Mouse (Mus musculus) stomach, embryonic 14.5 days (tissue): ENCODE measurements around the gene Akap17b. TPM values are rescaled to one million over a fixed set of nuclear protein-coding genes. Genes with fewer than 3 reads are reported as not detected.

Source experiments
- ATAC-seq: fragments of 200-750 bp; cut with Nextera tagmentation; 2 replicates; pipeline ENCODE4 v1.8.0; 2017; ENCODE audit warnings: low read depth, moderate TSS enrichment; ENCODE audit not compliant: insufficient number of reproducible peaks, insufficient read depth, low FRiP score
- H3K27ac ChIP-seq: fragments of 300-500 bp; sonication (generic); 2 replicates; pipeline ENCODE4 v1.5.1; 2014; ENCODE audit warnings: mild to moderate bottlenecking, low read length, moderate library complexity, mixed read lengths
- H3K27me3 ChIP-seq: fragments of 300-500 bp; sonication (generic); 2 replicates; pipeline ENCODE4 v1.6.1; 2014; ENCODE audit warnings: low read length, control low read depth, mixed read lengths; ENCODE audit not compliant: control insufficient read depth, insufficient read depth
- H3K36me3 ChIP-seq: fragments of 300-500 bp; sonication (generic); 2 replicates; pipeline ENCODE4 v1.6.1; 2014; ENCODE audit warnings: mild to moderate bottlenecking, control low read depth, low read length, moderate library complexity, mixed read lengths; ENCODE audit not compliant: control insufficient read depth, insufficient read depth
- H3K4me1 ChIP-seq: fragments of 300-500 bp; sonication (generic); 2 replicates; pipeline ENCODE4 v1.6.1; 2014; ENCODE audit warnings: low read length, control low read depth, mixed read lengths; ENCODE audit not compliant: control insufficient read depth, insufficient read depth
- H3K4me2 ChIP-seq: fragments of 300-500 bp; sonication (generic); replicated peaks from 2 replicates; pipeline ENCODE4 v1.6.1; 2014; ENCODE audit warnings: low read depth, low read length, control low read depth
- H3K4me3 ChIP-seq: fragments of 300-500 bp; sonication (generic); 2 replicates; pipeline ENCODE4 v1.5.1; 2014; ENCODE audit warnings: low read depth, low read length, control low read depth
- H3K9ac ChIP-seq: fragments of 300-500 bp; sonication (generic); replicated peaks from 2 replicates; pipeline ENCODE4 v1.6.1; 2014; ENCODE audit warnings: low read depth, mild to moderate bottlenecking, control low read depth, low read length, moderate library complexity, mixed read lengths
- H3K9me3 ChIP-seq: fragments of 300-500 bp; sonication (generic); 2 replicates; pipeline ENCODE4 v1.6.1; 2016; ENCODE audit warnings: low read depth, low read length, control low read depth; ENCODE audit not compliant: control insufficient read depth
- WGBS: fragments of 180-500 bp; shearing (Covaris S2); extraction: QIAGEN DNeasy Blood & Tissue Kit; methylation state at CpG from one replicate; pipeline ENCODE4 v1.1.7; 2014; 5-methylcytosine and 5-hydroxymethylcytosine counted together
- polyA plus RNA-seq: library from polyadenylated mRNA; unstranded; fragments of >200 nt; fragmentation: Nextera tagmentation; extraction: Ambion mirVana; gene quantifications from 2 replicates; pipeline ENCODE4 v1.2.1, GENCODE M21; 2014

The Akap17b gene
- polyA plus RNA-seq, 1 experiment from 2014 or later = 2.4 TPM

- Histone ChIP-seq H3K9ac (no peak overlapping the region), H3K4me2 (no peak overlapping the region), H3K9me3 (no peaks in the 10 kb centered on the region), H3K4me1 (no peaks in the 10 kb centered on the region), H3K36me3 (no peaks in the 10 kb centered on the region), H3K27me3 (no peaks in the 10 kb centered on the region), H3K27ac (no peak overlapping the region), H3K4me3 (no peak overlapping the region)
- ATAC-seq = no peak
- WGBS = 14% methylated on average over 7 of the region's 7 CpGs
Measured at GRCm38 (mm10) chrX:36561650-36562049, 83.5 kb downstream of the Akap17b start.

DNA sequence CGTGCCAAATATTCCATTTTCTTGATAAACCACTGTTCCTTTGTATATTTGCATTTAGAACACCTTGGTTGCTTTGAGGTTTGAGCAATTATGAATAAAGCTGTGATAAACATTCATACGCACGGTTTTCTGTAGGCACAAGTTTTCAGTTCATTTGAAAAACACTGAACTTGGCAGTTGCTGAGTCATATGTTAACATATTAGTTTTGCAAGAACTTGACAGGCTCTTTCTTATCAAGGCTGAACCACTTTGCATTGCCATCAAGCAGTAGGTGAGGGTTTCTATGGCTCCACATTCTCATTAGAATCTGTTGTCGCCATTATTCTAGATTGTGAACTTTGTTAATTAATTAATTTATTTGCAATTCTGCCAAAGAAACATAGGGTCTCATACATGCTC, 85.0 kb downstream of the Akap17b start:
- no peaks in the 10 kb centered on the region for H3K4me1 ChIP-seq
- no peaks in the 10 kb centered on the region for H3K9me3 ChIP-seq
- no peak overlapping the region for H3K4me3 ChIP-seq
- ATAC-seq = no peak
- H3K36me3 ChIP-seq = no peaks in the 10 kb centered on the region
- 77% methylated on average over 4 of the region's 4 CpGs for WGBS
- no peak overlapping the region for H3K4me2 ChIP-seq
- no peak overlapping the region for H3K9ac ChIP-seq
- no peak overlapping the region for H3K27ac ChIP-seq
- no peaks in the 10 kb centered on the region for H3K27me3 ChIP-seq

Other genes starting within 250 kb of the Akap17b start
- gene Gm6268, start 244.1 kb downstream of the Akap17b start, polyA plus RNA-seq = not detected in 2 replicates
- not detected in 2 replicates for gene Gm14569, start 153.6 kb downstream of the Akap17b start, polyA plus RNA-seq
- 245 and 259 TPM in 2 replicates for gene Pgrmc1, start 47.2 kb downstream of the Akap17b start, polyA plus RNA-seq
- gene Slc25a43, start 98.3 kb upstream of the Akap17b start, polyA plus RNA-seq = 1.4 and 1.7 TPM in 2 replicates
- 560 and 599 TPM in 2 replicates for gene Slc25a5, start 150.3 kb upstream of the Akap17b start, polyA plus RNA-seq
- gene Ube2a, start 228.5 kb upstream of the Akap17b start, polyA plus RNA-seq = 113 and 121 TPM in 2 replicates
- 34.5 and 35.0 TPM in 2 replicates for gene C330007P06Rik, start 228.7 kb upstream of the Akap17b start, polyA plus RNA-seq